Mouse (Mus musculus) limb, embryonic 10.5 days (tissue): ENCODE results near the gene Abcb8. TPM values are rescaled to one million over a fixed set of nuclear protein-coding genes. Genes with fewer than 3 reads are reported as not detected.

Experiments used
- polyA plus RNA-seq: library from polyadenylated mRNA; unstranded; fragments of >200 nt; fragmentation: Nextera tagmentation; extraction: Ambion mirVana; gene quantifications from 2 replicates; pipeline ENCODE4 v1.2.1, GENCODE M21; 2016

Gene Abcb8
- polyA plus RNA-seq, 1 experiment from 2014 or later, result 56.6 TPM

Other genes with a start within 250 kb of the Abcb8 start
- gene Nupl2, start 228.7 kb upstream of the Abcb8 start, polyA plus RNA-seq, result 20.2 and 22.0 TPM in 2 replicates
- 15.0 and 19.3 TPM in 2 replicates for gene Kcnh2, start 42.1 kb upstream of the Abcb8 start, polyA plus RNA-seq
- 8.4 and 8.9 TPM in 2 replicates for gene Nos3, start 28.9 kb upstream of the Abcb8 start, polyA plus RNA-seq
- gene Atg9b, start 1.5 kb upstream of the Abcb8 start, polyA plus RNA-seq, result 1.4 and 2.1 TPM in 2 replicates
- gene Asic3, start 19.7 kb downstream of the Abcb8 start, polyA plus RNA-seq, result 0.13 and 0.30 TPM in 2 replicates
- 37.2 and 48.5 TPM in 2 replicates for gene Cdk5, start 29.9 kb downstream of the Abcb8 start, polyA plus RNA-seq
- gene Slc4a2, start 30.2 kb downstream of the Abcb8 start, polyA plus RNA-seq, result 33.7 and 43.9 TPM in 2 replicates
- 101 and 118 TPM in 2 replicates for gene Fastk, start 51.6 kb downstream of the Abcb8 start, polyA plus RNA-seq
- 22.1 and 24.2 TPM in 2 replicates for gene Tmub1, start 54.2 kb downstream of the Abcb8 start, polyA plus RNA-seq
- gene Agap3, start 58.5 kb downstream of the Abcb8 start, polyA plus RNA-seq, result 39.8 and 42.7 TPM in 2 replicates
- 0.04 TPM in 1 of 2 replicates, not detected in the other for gene Gbx1, start 133.5 kb downstream of the Abcb8 start, polyA plus RNA-seq
- 0.13 and 0.15 TPM in 2 replicates for gene Asb10, start 147.3 kb downstream of the Abcb8 start, polyA plus RNA-seq
- 0.05 TPM in 1 of 2 replicates, not detected in the other for gene 4931409K22Rik, start 163.1 kb downstream of the Abcb8 start, polyA plus RNA-seq
- gene Abcf2, start 183.8 kb downstream of the Abcb8 start, polyA plus RNA-seq, result 177 and 197 TPM in 2 replicates
- 15.1 and 19.0 TPM in 2 replicates for gene Chpf2, start 193.1 kb downstream of the Abcb8 start, polyA plus RNA-seq
- 21.5 and 34.3 TPM in 2 replicates for gene Smarcd3, start 230.7 kb downstream of the Abcb8 start, polyA plus RNA-seq